Mouse (Mus musculus): ENCODE measurements around the gene Pmpcb. TPM values are rescaled to one million over a fixed set of nuclear protein-coding genes. Genes with fewer than 3 reads are reported as not detected.
"Not testable (repeated sequence)": the region's sequence is repeated elsewhere in the genome, so short reads cannot be mapped to it uniquely, and the experiment has no call there.

Pmpcb gene
- total RNA-seq (2021): 10 to 100 TPM; 76.1 to 87.9 TPM
- long read RNA-seq, transcript Pmpcb-201 (13 exons, 1,615 nt): major isoform, 14 of 20 reads
- long read RNA-seq, partial matches to known transcripts: 1 of 20 reads
- long read RNA-seq, other reads (novel, unspliced or antisense): 4 of 20 reads

- peak; percentile 80 to 95 for DNase-seq (ENCODE audit: low spot score in 2 of 2)
These were observed at the start of gene Pmpcb for GRCm38 (mm10) chr5:21736956-21737585. Pmpcb (plus strand) TSS chr5:21737141.

GRCm38 (mm10) chr5:21692230-21692629 lies 44.7 kb upstream of the Pmpcb start:
- no peak for DNase-seq (ENCODE audit: low spot score in 2 of 2)

DNA sequence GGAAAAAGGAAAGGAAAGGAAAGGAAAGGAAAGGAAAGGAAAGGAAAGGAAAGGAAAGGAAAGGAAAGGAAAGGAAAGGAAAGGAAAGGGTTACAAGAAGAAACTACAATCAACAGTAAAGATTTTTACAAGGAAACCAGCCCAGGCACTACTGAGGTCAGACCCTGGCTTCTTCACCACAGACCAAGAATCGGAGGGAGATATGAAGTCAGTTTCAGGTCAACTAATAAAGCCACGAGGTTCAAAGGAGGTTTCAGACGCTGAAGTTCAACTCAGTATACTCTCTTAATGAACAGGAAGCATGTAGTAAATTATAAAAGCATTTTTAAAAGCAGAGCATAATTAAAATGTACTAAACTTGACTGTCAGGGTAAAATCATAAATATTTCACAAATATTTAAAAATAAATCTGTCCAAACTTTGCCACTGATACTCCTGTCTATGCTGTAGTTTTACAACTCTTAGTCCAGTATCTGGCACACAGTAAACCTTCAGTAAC lies 43.5 kb upstream of the Pmpcb start:
- DNase-seq (ENCODE audit: low spot score in 2 of 2): no peak

GRCm38 (mm10) chr5:21694854-21695490 lies 42.0 kb upstream of the Pmpcb start:
- DNase-seq (ENCODE audit: low spot score in 2 of 2): no peak

DNA sequence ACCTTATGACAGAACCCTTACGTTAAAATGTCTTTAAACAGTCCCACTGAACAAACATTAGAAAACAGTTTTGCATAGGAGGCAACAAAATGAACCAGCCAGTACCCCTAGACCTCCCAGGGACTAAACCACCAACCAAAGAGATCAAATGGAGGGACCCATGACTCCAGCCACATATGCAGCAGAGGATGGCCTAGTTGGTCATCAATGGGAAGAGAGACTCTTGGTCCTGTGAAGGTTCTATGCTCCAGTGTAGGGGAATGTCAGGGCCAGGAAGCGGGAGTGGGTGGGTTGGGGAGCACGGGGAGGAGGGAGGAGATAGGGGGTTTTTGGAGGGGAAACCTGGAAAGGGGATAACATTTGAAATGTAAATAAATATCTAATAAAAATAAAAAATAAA lies 37.4 kb upstream of the Pmpcb start:
- not testable (repeated sequence) for DNase-seq (ENCODE audit: low spot score in 2 of 2)

GRCm38 (mm10) chr5:21700272-21700821 lies 36.6 kb upstream of the Pmpcb start:
- DNase-seq (ENCODE audit: low spot score in 2 of 2): no peak

DNA sequence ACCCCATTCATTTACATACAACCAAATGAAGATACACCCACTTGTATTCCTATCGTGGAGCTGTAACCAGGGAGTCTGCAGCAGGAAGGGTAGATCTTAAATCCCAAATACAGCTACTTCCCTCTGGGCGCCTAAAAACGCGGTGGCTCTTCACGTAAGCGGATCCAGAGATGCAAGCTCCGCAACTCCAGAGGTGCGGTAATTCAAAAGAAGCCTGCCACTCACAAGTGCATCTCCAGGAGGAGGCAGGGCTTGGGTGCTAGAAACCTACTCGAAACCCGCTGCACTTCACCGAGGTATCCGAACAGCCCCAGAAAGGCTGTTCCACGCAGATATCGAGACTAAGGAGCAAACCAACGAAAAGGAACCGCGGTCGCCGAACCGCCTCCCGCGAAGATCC lies 36.0 kb upstream of the Pmpcb start:
- no peak for DNase-seq (ENCODE audit: low spot score in 2 of 2)

DNA sequence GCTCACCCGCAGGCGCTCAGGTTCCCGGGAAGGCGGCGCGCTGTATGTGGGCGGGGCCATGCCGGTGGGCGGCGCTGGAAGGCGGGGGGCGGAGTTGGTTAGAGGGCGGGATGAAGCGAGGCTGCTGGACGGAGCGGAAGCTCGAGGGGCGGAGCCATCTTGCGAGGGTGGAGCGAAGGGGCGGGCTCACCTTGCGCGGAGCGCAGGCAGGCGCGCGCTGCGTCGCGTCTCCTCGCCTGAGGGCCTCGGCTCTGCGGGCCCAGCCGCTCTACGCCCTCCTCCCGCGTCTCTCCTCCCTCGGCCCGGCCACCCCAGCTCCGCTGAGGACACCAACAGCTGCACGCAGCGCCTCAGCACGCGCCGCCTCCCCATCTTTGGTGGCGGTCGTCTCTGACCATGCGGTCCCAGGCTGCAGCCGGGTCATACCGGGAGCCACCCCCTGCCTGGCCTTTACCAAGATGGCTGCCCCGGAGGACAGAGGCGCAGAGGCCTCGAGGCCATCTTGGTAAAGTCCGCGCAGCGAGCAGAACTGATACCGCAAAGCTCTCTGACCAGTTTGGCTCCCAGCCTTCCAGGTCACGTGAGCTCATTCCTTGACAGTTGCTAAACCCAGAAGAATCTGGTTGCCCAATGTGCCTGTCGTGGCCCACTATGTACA lies 35.5 kb upstream of the Pmpcb start, which contains the start of gene Napepld:
Napepld (minus strand) TSS at position 46 of the 658 bp plus-strand sequence.
- peak; percentile 98 to 99 for DNase-seq (ENCODE audit: low spot score in 2 of 2)

GRCm38 (mm10) chr5:21702009-21702364 lies 35.0 kb upstream of the Pmpcb start:
- no peak for DNase-seq (ENCODE audit: low spot score in 2 of 2)

- DNase-seq (ENCODE audit: low spot score in 2 of 2): no peak
These were observed 34.0 kb upstream of the Pmpcb start for GRCm38 (mm10) chr5:21702873-21703475.

- no peak for DNase-seq (ENCODE audit: low spot score in 2 of 2)
These were observed 33.2 kb upstream of the Pmpcb start for GRCm38 (mm10) chr5:21703708-21704107.

DNA sequence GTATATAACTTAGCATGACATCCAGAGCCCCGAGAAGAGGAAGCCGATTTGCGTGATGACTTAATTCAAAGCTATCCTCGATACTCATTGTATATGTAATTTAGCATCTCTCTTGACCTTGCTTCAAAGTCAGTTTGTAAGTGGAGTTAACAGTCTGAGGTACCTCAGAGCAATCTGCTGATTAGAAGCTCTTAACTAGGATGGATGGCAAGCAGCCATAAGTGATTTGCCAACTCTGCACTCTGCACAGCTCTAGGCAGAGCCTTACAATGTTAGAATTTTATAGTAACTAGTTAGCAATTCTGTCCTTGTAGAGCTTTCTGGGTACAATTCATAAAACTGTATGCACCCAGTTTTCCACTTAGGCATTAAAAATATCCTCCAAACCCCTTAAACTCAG lies 30.4 kb upstream of the Pmpcb start:
- no peak for DNase-seq (ENCODE audit: low spot score in 2 of 2)

DNA sequence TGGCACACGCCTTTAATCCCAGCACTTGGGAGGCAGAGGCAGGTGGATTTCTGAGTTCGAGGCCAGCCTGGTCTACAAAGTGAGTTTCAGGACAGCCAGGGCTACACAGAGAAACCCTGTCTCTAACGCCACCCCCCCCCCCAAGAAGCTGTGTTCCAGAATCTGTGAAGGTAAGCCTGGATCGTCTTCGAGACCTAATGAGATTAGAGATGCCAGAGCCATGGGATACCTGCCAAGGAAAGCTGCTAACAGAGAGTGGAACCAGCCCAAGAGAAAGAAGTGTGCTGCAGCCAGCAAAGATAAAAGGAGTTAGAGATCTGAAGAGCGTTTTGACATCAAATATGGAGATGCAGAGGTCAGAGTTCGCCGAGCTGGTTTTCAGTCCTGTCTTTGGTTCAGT lies 28.9 kb upstream of the Pmpcb start:
- DNase-seq (ENCODE audit: low spot score in 2 of 2): not testable (repeated sequence)

DNA sequence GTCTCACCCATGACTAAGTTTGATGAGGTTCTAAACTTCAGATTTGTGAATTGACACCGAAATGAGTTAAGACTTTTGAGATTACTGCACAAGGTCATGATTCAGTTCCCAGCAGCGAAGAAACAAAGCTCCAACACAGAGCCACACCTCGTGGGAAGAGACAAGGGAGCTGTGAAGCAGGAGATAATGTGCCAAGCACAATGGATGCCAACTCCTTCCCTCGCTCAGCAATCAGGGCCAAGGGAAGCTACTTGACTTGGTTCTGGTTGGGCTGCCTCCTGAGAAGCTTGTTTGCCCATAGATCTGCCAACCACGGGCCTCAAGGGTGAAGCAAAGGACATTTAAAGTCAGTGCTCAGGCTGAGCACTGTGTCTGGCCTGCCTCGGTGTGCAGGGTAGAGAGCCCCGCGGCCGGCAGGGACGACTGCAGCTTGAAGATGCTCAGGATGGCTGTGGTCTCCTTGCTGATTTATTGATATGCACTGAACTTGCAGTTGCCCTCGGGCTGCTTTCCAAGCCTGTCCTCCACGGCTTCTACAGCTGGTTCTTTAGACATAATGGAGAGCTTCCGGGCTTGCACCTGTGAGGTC lies 24.7 kb upstream of the Pmpcb start:
- DNase-seq (ENCODE audit: low spot score in 2 of 2): no peak

DNA sequence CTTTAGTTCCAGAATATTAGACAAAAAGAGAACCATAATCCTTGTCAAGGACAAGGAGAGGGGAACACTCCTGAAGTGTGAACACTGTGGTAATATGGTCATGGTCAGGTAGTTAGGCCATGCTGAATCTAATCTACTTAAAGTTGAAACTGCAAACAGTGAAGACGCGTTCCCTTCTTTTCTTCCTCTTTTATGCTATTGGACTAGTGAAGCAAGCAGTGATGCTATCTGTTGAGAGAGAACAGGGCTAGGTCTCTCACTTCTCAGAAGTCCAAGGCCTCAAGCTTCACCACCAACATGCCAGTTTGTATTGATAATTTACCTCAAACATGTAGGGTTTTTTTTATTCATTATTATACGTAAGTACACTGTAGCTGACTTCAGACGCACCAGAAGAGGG lies 22.5 kb upstream of the Pmpcb start:
- no peak for DNase-seq (ENCODE audit: low spot score in 2 of 2)

- DNase-seq (ENCODE audit: low spot score in 2 of 2): no peak
These were observed 19.7 kb upstream of the Pmpcb start for GRCm38 (mm10) chr5:21717165-21717715.

- no peak for DNase-seq (ENCODE audit: low spot score in 2 of 2)
These were observed 18.4 kb upstream of the Pmpcb start for GRCm38 (mm10) chr5:21718546-21718945.

GRCm38 (mm10) chr5:21719209-21719608 lies 17.7 kb upstream of the Pmpcb start:
- no peak for DNase-seq (ENCODE audit: low spot score in 2 of 2)

- no peak for DNase-seq (ENCODE audit: low spot score in 2 of 2)
These were observed 12.5 kb upstream of the Pmpcb start for GRCm38 (mm10) chr5:21724427-21724826.

GRCm38 (mm10) chr5:21724872-21725271 lies 12.1 kb upstream of the Pmpcb start:
- DNase-seq (ENCODE audit: low spot score in 2 of 2): no peak

GRCm38 (mm10) chr5:21729107-21729506 lies 7.8 kb upstream of the Pmpcb start:
- DNase-seq (ENCODE audit: low spot score in 2 of 2): no peak
